Mouse (Mus musculus) limb, embryonic 15.5 days (tissue): ENCODE data around the gene Sgms1. TPM values are rescaled to one million over a fixed set of nuclear protein-coding genes. Genes with fewer than 3 reads are reported as not detected.

Experiments used
- ATAC-seq: fragments of 200-750 bp; cut with Nextera tagmentation; 2 replicates; pipeline ENCODE4 v1.8.0; 2017; ENCODE audit warnings: low read depth, moderate TSS enrichment; ENCODE audit not compliant: insufficient number of reproducible peaks, low FRiP score, low TSS enrichment
- H3K27ac ChIP-seq: fragments of 300-500 bp; sonication (generic); 2 replicates; pipeline ENCODE4 v1.5.1; 2015; ENCODE audit warnings: moderate library complexity, mild to moderate bottlenecking, inconsistent platforms
- H3K27me3 ChIP-seq: fragments of 300-500 bp; sonication (generic); 2 replicates; pipeline ENCODE4 v1.6.1; 2015; ENCODE audit warnings: inconsistent platforms
- H3K36me3 ChIP-seq: fragments of 300-500 bp; sonication (generic); 2 replicates; pipeline ENCODE4 v1.6.1; 2015; ENCODE audit warnings: inconsistent platforms
- H3K4me1 ChIP-seq: fragments of 300-500 bp; sonication (generic); 2 replicates; pipeline ENCODE4 v1.6.1; 2015; ENCODE audit warnings: inconsistent platforms
- H3K4me2 ChIP-seq: fragments of 300-500 bp; sonication (generic); 2 replicates; pipeline ENCODE4 v1.6.1; 2015; ENCODE audit warnings: mild to moderate bottlenecking, inconsistent platforms
- H3K4me3 ChIP-seq: fragments of 300-500 bp; sonication (generic); 2 replicates; pipeline ENCODE4 v1.5.1; 2015; ENCODE audit warnings: mild to moderate bottlenecking, inconsistent platforms
- H3K9ac ChIP-seq: fragments of 300-500 bp; sonication (generic); 2 replicates; pipeline ENCODE4 v1.6.1; 2015; ENCODE audit warnings: inconsistent platforms
- H3K9me3 ChIP-seq: fragments of 300-500 bp; sonication (generic); 2 replicates; pipeline ENCODE4 v1.6.1; 2016; ENCODE audit warnings: inconsistent platforms
- WGBS: fragments of 180-500 bp; shearing (Covaris S2); methylation state at CpG from one replicate; pipeline ENCODE4 v1.1.7; 2015; 5-methylcytosine and 5-hydroxymethylcytosine counted together
- polyA plus RNA-seq: library from polyadenylated mRNA; unstranded; fragments of >200 nt; fragmentation: Nextera tagmentation; extraction: Ambion mirVana; gene quantifications from 2 replicates; pipeline ENCODE4 v1.2.1, GENCODE M21; 2015

Gene Sgms1
- polyA plus RNA-seq, 1 experiment from 2014 or later: 45.6 TPM

- H3K27me3 ChIP-seq: no peaks in the 10 kb centered on the region
- no peaks in the 10 kb centered on the region for H3K36me3 ChIP-seq
- ATAC-seq: no peak
- H3K9ac ChIP-seq: no peak overlapping the region
- peaks cover 28% of the 10 kb centered on the region for H3K4me1 ChIP-seq
- no peak overlapping the region for H3K4me2 ChIP-seq
- no peak overlapping the region; the same call in 1 of the 2 replicates for H3K27ac ChIP-seq
- no peaks in the 10 kb centered on the region for H3K9me3 ChIP-seq
- WGBS: 72% methylated on average over 12 of the region's 12 CpGs
- no peak overlapping the region for H3K4me3 ChIP-seq
These were observed 120.2 kb downstream of the Sgms1 start for GRCm38 (mm10) chr19:32269141-32269843.

GRCm38 (mm10) chr19:32268562-32268961 is 121.0 kb downstream of the Sgms1 start:
- no peak for ATAC-seq
- H3K27me3 ChIP-seq: no peaks in the 10 kb centered on the region
- no peaks in the 10 kb centered on the region for H3K36me3 ChIP-seq
- peaks cover 25% of the 10 kb centered on the region for H3K4me1 ChIP-seq
- no peak overlapping the region for H3K9ac ChIP-seq
- H3K27ac ChIP-seq: no peak overlapping the region
- 36% methylated on average over 9 of the region's 9 CpGs for WGBS
- H3K4me2 ChIP-seq: no peak overlapping the region
- no peak overlapping the region for H3K4me3 ChIP-seq
- H3K9me3 ChIP-seq: no peaks in the 10 kb centered on the region

GRCm38 (mm10) chr19:32266385-32267252 is 122.9 kb downstream of the Sgms1 start:
- no peaks in the 10 kb centered on the region for H3K36me3 ChIP-seq
- H3K9me3 ChIP-seq: no peaks in the 10 kb centered on the region
- 66% methylated on average over 9 of the region's 9 CpGs for WGBS
- H3K4me3 ChIP-seq: no peak overlapping the region
- no peak overlapping the region for H3K9ac ChIP-seq
- H3K27ac ChIP-seq: no peak overlapping the region; the same call in 1 of the 2 replicates
- H3K27me3 ChIP-seq: no peaks in the 10 kb centered on the region
- H3K4me2 ChIP-seq: no peak overlapping the region
- no peak for ATAC-seq
- peaks cover 12% of the 10 kb centered on the region for H3K4me1 ChIP-seq

GRCm38 (mm10) chr19:32263753-32264152 is 125.8 kb downstream of the Sgms1 start:
- no peak overlapping the region for H3K27ac ChIP-seq
- ATAC-seq: no peak
- WGBS: 92% methylated on average over 1 of the region's 1 CpGs

GRCm38 (mm10) chr19:32262805-32263572 is 126.5 kb downstream of the Sgms1 start:
- no peaks in the 10 kb centered on the region for H3K27me3 ChIP-seq
- 83% methylated on average over 10 of the region's 10 CpGs for WGBS
- no peak for ATAC-seq
- H3K4me2 ChIP-seq: no peak overlapping the region
- no peaks in the 10 kb centered on the region for H3K36me3 ChIP-seq
- no peak overlapping the region for H3K27ac ChIP-seq
- no peak overlapping the region for H3K4me3 ChIP-seq
- H3K4me1 ChIP-seq: 0 out of 2 replicates have a peak, but pooled peaks cover 3% of the 10 kb centered on the region
- H3K9ac ChIP-seq: no peak overlapping the region
- H3K9me3 ChIP-seq: no peaks in the 10 kb centered on the region

More at GRCm38 (mm10) chr19:32263753-32264152, 125.8 kb downstream of the Sgms1 start:
- H3K9ac ChIP-seq: no peak overlapping the region
- no peaks in the 10 kb centered on the region for H3K36me3 ChIP-seq
- H3K27me3 ChIP-seq: no peaks in the 10 kb centered on the region
- no peak overlapping the region for H3K4me3 ChIP-seq
- peaks cover 10% of the 10 kb centered on the region for H3K4me1 ChIP-seq
- no peak overlapping the region for H3K4me2 ChIP-seq
- H3K9me3 ChIP-seq: no peaks in the 10 kb centered on the region

GRCm38 (mm10) chr19:32260869-32261688 is 128.4 kb downstream of the Sgms1 start:
- Histone ChIP-seq H3K9me3 (no peaks in the 10 kb centered on the region), H3K4me2 (no peak overlapping the region), H3K4me1 (no peaks in the 10 kb centered on the region), H3K27ac (no peak overlapping the region), H3K27me3 (no peaks in the 10 kb centered on the region), H3K9ac (no peak overlapping the region), H3K36me3 (no peaks in the 10 kb centered on the region), H3K4me3 (no peak overlapping the region)
- ATAC-seq: no peak
- 46% methylated on average over 8 of the region's 8 CpGs for WGBS

- 89% methylated on average over 2 of the region's 2 CpGs for WGBS
These were observed 129.7 kb downstream of the Sgms1 start for GRCm38 (mm10) chr19:32259830-32260229.

GRCm38 (mm10) chr19:32259048-32259447 is 130.5 kb downstream of the Sgms1 start:
- H3K4me1 ChIP-seq: peaks cover 6% of the 10 kb centered on the region; the same call in 1 of the 2 replicates
- no peaks in the 10 kb centered on the region for H3K9me3 ChIP-seq
- ATAC-seq: no peak
- 83% methylated on average over 4 of the region's 4 CpGs for WGBS
- H3K27ac ChIP-seq: no peak overlapping the region
- no peak overlapping the region for H3K9ac ChIP-seq
- no peak overlapping the region for H3K4me3 ChIP-seq
- H3K4me2 ChIP-seq: no peak overlapping the region
- no peaks in the 10 kb centered on the region for H3K36me3 ChIP-seq
- no peaks in the 10 kb centered on the region for H3K27me3 ChIP-seq

More at GRCm38 (mm10) chr19:32259830-32260229, 129.7 kb downstream of the Sgms1 start:
- no peaks in the 10 kb centered on the region for H3K9me3 ChIP-seq
- no peaks in the 10 kb centered on the region for H3K36me3 ChIP-seq
- no peak for ATAC-seq
- peaks cover 4% of the 10 kb centered on the region; the same call in 1 of the 2 replicates for H3K4me1 ChIP-seq
- H3K27ac ChIP-seq: no peak overlapping the region
- no peaks in the 10 kb centered on the region for H3K27me3 ChIP-seq
- no peak overlapping the region for H3K4me3 ChIP-seq
- H3K4me2 ChIP-seq: no peak overlapping the region
- H3K9ac ChIP-seq: no peak overlapping the region

GRCm38 (mm10) chr19:32258146-32258545 is 131.4 kb downstream of the Sgms1 start:
- no peak overlapping the region for H3K27ac ChIP-seq
- no peak for ATAC-seq
- WGBS: 66% methylated on average over 5 of the region's 5 CpGs
- H3K9ac ChIP-seq: no peak overlapping the region
- no peaks in the 10 kb centered on the region for H3K36me3 ChIP-seq
- H3K27me3 ChIP-seq: no peaks in the 10 kb centered on the region
- peaks cover 6% of the 10 kb centered on the region; the same call in 1 of the 2 replicates for H3K4me1 ChIP-seq
- H3K9me3 ChIP-seq: no peaks in the 10 kb centered on the region
- H3K4me2 ChIP-seq: no peak overlapping the region
- H3K4me3 ChIP-seq: no peak overlapping the region

GRCm38 (mm10) chr19:32257616-32258015 is 131.9 kb downstream of the Sgms1 start:
- H3K4me3 ChIP-seq: no peak overlapping the region
- 88% methylated on average over 3 of the region's 3 CpGs for WGBS
- H3K4me1 ChIP-seq: peaks cover 6% of the 10 kb centered on the region; the same call in 1 of the 2 replicates
- no peaks in the 10 kb centered on the region for H3K36me3 ChIP-seq
- no peak overlapping the region for H3K27ac ChIP-seq
- H3K4me2 ChIP-seq: no peak overlapping the region
- no peaks in the 10 kb centered on the region for H3K9me3 ChIP-seq
- H3K27me3 ChIP-seq: no peaks in the 10 kb centered on the region
- H3K9ac ChIP-seq: no peak overlapping the region
- ATAC-seq: no peak
